Mouse (Mus musculus): ENCODE measurements around the gene Tns1.

The Tns1 gene

GRCm38 (mm10) chr1:73962049-73962448 is 162.2 kb downstream of the Tns1 start:
- in situ Hi-C loops (cut with MboI, MseI) = no loop called here

- in situ Hi-C loops (cut with MboI, MseI) = no loop called here
These were observed 164.5 kb downstream of the Tns1 start for GRCm38 (mm10) chr1:73959758-73960157.

- in situ Hi-C loops (cut with MboI, MseI) = no loop called here
These were observed 164.9 kb downstream of the Tns1 start for GRCm38 (mm10) chr1:73959344-73959743.

- in situ Hi-C loops (cut with MboI, MseI) = no loop called here
These were observed 165.9 kb downstream of the Tns1 start for GRCm38 (mm10) chr1:73958210-73958983.

GRCm38 (mm10) chr1:73957428-73957827 is 166.8 kb downstream of the Tns1 start:
- in situ Hi-C loops (cut with MboI, MseI) = no loop called here

GRCm38 (mm10) chr1:73956320-73956719 is 167.9 kb downstream of the Tns1 start:
- in situ Hi-C loops (cut with MboI, MseI) = no loop called here

GRCm38 (mm10) chr1:73955259-73955842 is 168.9 kb downstream of the Tns1 start:
- in situ Hi-C loops (cut with MboI, MseI) = no loop called here

GRCm38 (mm10) chr1:73954614-73955013 is 169.6 kb downstream of the Tns1 start:
- in situ Hi-C loops (cut with MboI, MseI) = no loop called here

- in situ Hi-C loops (cut with MboI, MseI) = no loop called here
These were observed 170.2 kb downstream of the Tns1 start for GRCm38 (mm10) chr1:73954015-73954408.

GRCm38 (mm10) chr1:73953317-73954014 is 170.8 kb downstream of the Tns1 start:
- in situ Hi-C loops (cut with MboI, MseI) = no loop called here

GRCm38 (mm10) chr1:73952598-73952997 is 171.7 kb downstream of the Tns1 start:
- in situ Hi-C loops (cut with MboI, MseI) = no loop called here

GRCm38 (mm10) chr1:73951178-73951577 is 173.1 kb downstream of the Tns1 start:
- in situ Hi-C loops (cut with MboI, MseI) = no loop called here

- in situ Hi-C loops (cut with MboI, MseI) = loop anchor here (25.0 kb wide), 1 partner anchor 1214 kb away; the partner anchor contains the start of gene Zfand2b
These were observed 175.5 kb downstream of the Tns1 start for GRCm38 (mm10) chr1:73948757-73949156.

GRCm38 (mm10) chr1:73947525-73948304 is 176.5 kb downstream of the Tns1 start:
- in situ Hi-C loops (cut with MboI, MseI) = loop anchor here (25.0 kb wide), 1 partner anchor 1215 kb away; the partner anchor contains the start of gene Zfand2b

- in situ Hi-C loops (cut with MboI, MseI) = loop anchor here (25.0 kb wide), 1 partner anchor 1216 kb away; the partner anchor contains the start of gene Zfand2b
These were observed 177.5 kb downstream of the Tns1 start for GRCm38 (mm10) chr1:73946701-73947100.

GRCm38 (mm10) chr1:73944393-73944792 is 179.9 kb downstream of the Tns1 start:
- in situ Hi-C loops (cut with MboI, MseI) = loop anchor here (25.0 kb wide), 1 partner anchor 1218 kb away; the partner anchor contains the start of gene Zfand2b

GRCm38 (mm10) chr1:73943667-73944289 is 180.5 kb downstream of the Tns1 start:
- in situ Hi-C loops (cut with MboI, MseI) = loop anchor here (25.0 kb wide), 1 partner anchor 1219 kb away; the partner anchor contains the start of gene Zfand2b

- in situ Hi-C loops (cut with MboI, MseI) = loop anchor here (25.0 kb wide), 1 partner anchor 1219 kb away; the partner anchor contains the start of gene Zfand2b
These were observed 181.0 kb downstream of the Tns1 start for GRCm38 (mm10) chr1:73943255-73943654.

GRCm38 (mm10) chr1:73942243-73942642 is 182.0 kb downstream of the Tns1 start:
- in situ Hi-C loops (cut with MboI, MseI) = loop anchor here (25.0 kb wide), 1 partner anchor 1220 kb away; the partner anchor contains the start of gene Zfand2b

GRCm38 (mm10) chr1:73941697-73942096 is 182.6 kb downstream of the Tns1 start:
- in situ Hi-C loops (cut with MboI, MseI) = loop anchor here (25.0 kb wide), 1 partner anchor 1221 kb away; the partner anchor contains the start of gene Zfand2b
